Mouse (Mus musculus): ENCODE data around the gene Atg4b. TPM values are rescaled to one million over a fixed set of nuclear protein-coding genes. Genes with fewer than 3 reads are reported as not detected.

Atg4b gene
- polyA plus RNA-seq, 1 experiment from 2014 or later, result 66.7 TPM

- 67% methylated on average over 7 of the region's 7 CpGs for whole genome bisulfite sequencing
- 0 out of 2 replicates have a peak, but pooled peaks have one; percentile 19 for ATAC-seq
- H3K36me3 ChIP-seq (ENCODE audit: control insufficient read depth, insufficient read depth), result peaks cover 3% of the 10 kb centered on the region; the same call in 1 of the 2 replicates
- H3K4me1 ChIP-seq (replicated peaks; ENCODE audit: control insufficient read depth, insufficient read depth, low read length), result no peaks in the 10 kb centered on the region
- H3K27ac ChIP-seq (ENCODE audit: low read depth, low read length), result 0 out of 2 replicates have a peak overlapping the region, but pooled peaks have one; percentile 41
- no peak for TF ChIP-seq CTCF (IDR thresholded peaks at IDR 0.05; ENCODE audit: low read depth)
- H3K9ac ChIP-seq (ENCODE audit: low read depth, low read length), result no peak overlapping the region
- no peaks in the 10 kb centered on the region for H3K27me3 ChIP-seq (replicated peaks; ENCODE audit: control insufficient read depth, insufficient read depth, low read length)
- H3K4me2 ChIP-seq (replicated peaks; ENCODE audit: low read depth), result no peak overlapping the region
- no peak overlapping the region for H3K4me3 ChIP-seq (ENCODE audit: low read depth, low read length)
- no peaks in the 10 kb centered on the region for H3K9me3 ChIP-seq (ENCODE audit: control insufficient read depth)
Measured at GRCm38 (mm10) chr1:93721557-93721956, 29.7 kb upstream of the Atg4b start.

- 61% methylated on average over 3 of the region's 3 CpGs for WGBS
- no peaks in the 10 kb centered on the region for H3K4me1 ChIP-seq (replicated peaks; ENCODE audit: control insufficient read depth, insufficient read depth, low read length)
- peak overlapping the region; percentile 58 for H3K27ac ChIP-seq (ENCODE audit: low read depth, low read length)
- no peak overlapping the region for H3K4me2 ChIP-seq (replicated peaks; ENCODE audit: low read depth)
- no peak overlapping the region for H3K4me3 ChIP-seq (ENCODE audit: low read depth, low read length)
- ATAC-seq, result peak; percentile 39; the same call in 1 of the 2 replicates
- peaks cover 8% of the 10 kb centered on the region; the same call in 1 of the 2 replicates for H3K36me3 ChIP-seq (ENCODE audit: control insufficient read depth, insufficient read depth)
- H3K27me3 ChIP-seq (replicated peaks; ENCODE audit: control insufficient read depth, insufficient read depth, low read length), result no peaks in the 10 kb centered on the region
- no peak for TF ChIP-seq CTCF (IDR thresholded peaks at IDR 0.05; ENCODE audit: low read depth)
- H3K9me3 ChIP-seq (ENCODE audit: control insufficient read depth), result no peaks in the 10 kb centered on the region
- no peak overlapping the region for H3K9ac ChIP-seq (ENCODE audit: low read depth, low read length)
Measured at GRCm38 (mm10) chr1:93724623-93725022, 26.7 kb upstream of the Atg4b start.

GRCm38 (mm10) chr1:93725665-93726064 is 25.6 kb upstream of the Atg4b start:
- TF ChIP-seq CTCF (IDR thresholded peaks at IDR 0.05; ENCODE audit: low read depth), result no peak
- WGBS, result 76% methylated on average over 5 of the region's 5 CpGs

GRCm38 (mm10) chr1:93726116-93726515 is 25.2 kb upstream of the Atg4b start:
- no peak overlapping the region for H3K4me3 ChIP-seq (ENCODE audit: low read depth, low read length)
- H3K4me2 ChIP-seq (replicated peaks; ENCODE audit: low read depth), result no peak overlapping the region
- H3K4me1 ChIP-seq (replicated peaks; ENCODE audit: control insufficient read depth, insufficient read depth, low read length), result no peaks in the 10 kb centered on the region; the same call in 1 of the 2 replicates
- no peaks in the 10 kb centered on the region for H3K9me3 ChIP-seq (ENCODE audit: control insufficient read depth)
- no peak for ATAC-seq
- H3K27me3 ChIP-seq (replicated peaks; ENCODE audit: control insufficient read depth, insufficient read depth, low read length), result no peaks in the 10 kb centered on the region
- H3K36me3 ChIP-seq (ENCODE audit: control insufficient read depth, insufficient read depth), result peaks cover 8% of the 10 kb centered on the region; the same call in 1 of the 2 replicates
- peak; percentile 44 for TF ChIP-seq CTCF (IDR thresholded peaks at IDR 0.05; ENCODE audit: low read depth)
- 65% methylated on average over 3 of the region's 3 CpGs for WGBS
- no peak overlapping the region for H3K27ac ChIP-seq (ENCODE audit: low read depth, low read length)
- H3K9ac ChIP-seq (ENCODE audit: low read depth, low read length), result no peak overlapping the region

More at GRCm38 (mm10) chr1:93725665-93726064, 25.6 kb upstream of the Atg4b start:
- Histone ChIP-seq H3K9ac (ENCODE audit: low read depth, low read length) (no peak overlapping the region), H3K4me1 (replicated peaks; ENCODE audit: control insufficient read depth, insufficient read depth, low read length) (no peaks in the 10 kb centered on the region), H3K9me3 (ENCODE audit: control insufficient read depth) (no peaks in the 10 kb centered on the region), H3K4me3 (ENCODE audit: low read depth, low read length) (no peak overlapping the region), H3K36me3 (ENCODE audit: control insufficient read depth, insufficient read depth) (peaks cover 8% of the 10 kb centered on the region; the same call in 1 of the 2 replicates), H3K27me3 (replicated peaks; ENCODE audit: control insufficient read depth, insufficient read depth, low read length) (no peaks in the 10 kb centered on the region), H3K27ac (ENCODE audit: low read depth, low read length) (no peak overlapping the region), H3K4me2 (replicated peaks; ENCODE audit: low read depth) (no peak overlapping the region)
- no peak for ATAC-seq

GRCm38 (mm10) chr1:93726974-93727373 is 24.3 kb upstream of the Atg4b start:
- ATAC-seq, result peak; percentile 48
- no peaks in the 10 kb centered on the region for H3K9me3 ChIP-seq (ENCODE audit: control insufficient read depth)
- TF ChIP-seq CTCF (IDR thresholded peaks at IDR 0.05; ENCODE audit: low read depth), result peak; percentile 94
- H3K4me3 ChIP-seq (ENCODE audit: low read depth, low read length), result no peak overlapping the region
- H3K36me3 ChIP-seq (ENCODE audit: control insufficient read depth, insufficient read depth), result peaks cover 8% of the 10 kb centered on the region; the same call in 1 of the 2 replicates
- WGBS, result 66% methylated on average over 3 of the region's 3 CpGs
- no peak overlapping the region for H3K27ac ChIP-seq (ENCODE audit: low read depth, low read length)
- no peaks in the 10 kb centered on the region for H3K27me3 ChIP-seq (replicated peaks; ENCODE audit: control insufficient read depth, insufficient read depth, low read length)
- H3K4me1 ChIP-seq (replicated peaks; ENCODE audit: control insufficient read depth, insufficient read depth, low read length), result no peaks in the 10 kb centered on the region; the same call in 1 of the 2 replicates
- no peak overlapping the region for H3K9ac ChIP-seq (ENCODE audit: low read depth, low read length)
- H3K4me2 ChIP-seq (replicated peaks; ENCODE audit: low read depth), result no peak overlapping the region

GRCm38 (mm10) chr1:93731103-93731502 is 20.2 kb upstream of the Atg4b start:
- ATAC-seq, result peak; percentile 39
- 88% methylated on average over 5 of the region's 5 CpGs for WGBS
- Histone ChIP-seq H3K9me3 (ENCODE audit: control insufficient read depth) (no peaks in the 10 kb centered on the region), H3K4me1 (replicated peaks; ENCODE audit: control insufficient read depth, insufficient read depth, low read length) (no peaks in the 10 kb centered on the region; the same call in 1 of the 2 replicates), H3K36me3 (ENCODE audit: control insufficient read depth, insufficient read depth) (peaks cover 4% of the 10 kb centered on the region; the same call in 1 of the 2 replicates), H3K4me2 (replicated peaks; ENCODE audit: low read depth) (peak overlapping the region; percentile 47), H3K4me3 (ENCODE audit: low read depth, low read length) (0 out of 2 replicates have a peak overlapping the region, but pooled peaks have one; percentile 16), H3K27me3 (replicated peaks; ENCODE audit: control insufficient read depth, insufficient read depth, low read length) (no peaks in the 10 kb centered on the region), H3K27ac (ENCODE audit: low read depth, low read length) (no peak overlapping the region; the same call in 1 of the 2 replicates), H3K9ac (ENCODE audit: low read depth, low read length) (no peak overlapping the region)
- TF ChIP-seq CTCF (IDR thresholded peaks at IDR 0.05; ENCODE audit: low read depth), result no peak

Data from intestine, postnatal 0 days (tissue).